Mouse (Mus musculus) brain, embryonic 14.5 days (tissue): Measurements from ENCODE around the gene Krtap24-1.

Experiments
- CTCF ChIP-seq: fragments of 200-500 bp; IDR thresholded peaks from 2 replicates; pipeline ENCODE4 v1.5.1; 2012; ENCODE audit warnings: inconsistent platforms, mild to moderate bottlenecking, moderate library complexity, borderline replicate concordance; ENCODE audit not compliant: insufficient read depth, insufficient read length; ENCODE audit errors: extremely low read depth
- POLR2A ChIP-seq: fragments of 200-500 bp; IDR thresholded peaks from 2 replicates; pipeline ENCODE4 v1.6.1; 2012; ENCODE audit warnings: mild to moderate bottlenecking, inconsistent platforms, borderline replicate concordance; ENCODE audit not compliant: poor library complexity, insufficient read depth, insufficient read length, severe bottlenecking; ENCODE audit errors: extremely low read depth

DNA sequence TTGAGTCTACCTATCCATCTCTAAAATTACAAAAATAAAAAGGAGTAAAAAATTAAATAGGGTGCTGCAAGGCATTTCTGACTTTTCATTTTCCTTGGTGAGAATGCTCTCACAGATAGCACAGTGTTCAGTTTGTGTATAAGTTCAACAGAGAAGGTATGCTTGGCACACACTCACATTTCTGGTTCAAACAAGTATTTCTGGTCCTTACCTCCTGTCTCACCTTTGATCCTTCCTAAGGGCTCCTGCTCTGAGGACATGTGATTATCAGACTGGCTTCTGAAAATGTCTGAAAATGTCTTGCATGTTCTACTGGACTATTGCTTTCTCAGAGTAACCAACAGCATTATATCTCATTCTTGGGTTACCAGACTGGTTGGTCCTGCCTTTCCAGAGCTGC, 41.9 kb downstream of the Krtap24-1 start:
- TF ChIP-seq CTCF (no peak), POLR2A (no peak)
